Mouse (Mus musculus) lung, embryonic 15.5 days (tissue): ENCODE measurements around the gene Kcnq1. TPM values are rescaled to one million over a fixed set of nuclear protein-coding genes. Genes with fewer than 3 reads are reported as not detected.

Source experiments
- ATAC-seq: fragments of 200-750 bp; cut with Nextera tagmentation; 2 replicates; pipeline ENCODE4 v1.8.0; 2017; ENCODE audit warnings: moderate number of reproducible peaks, borderline replicate concordance; ENCODE audit not compliant: low FRiP score, low TSS enrichment; ENCODE audit errors: extremely low read depth
- H3K27ac ChIP-seq: fragments of 300-500 bp; sonication (generic); 2 replicates; pipeline ENCODE4 v1.5.1; 2015; ENCODE audit warnings: moderate library complexity, mild to moderate bottlenecking, inconsistent platforms
- H3K27me3 ChIP-seq: fragments of 300-500 bp; sonication (generic); 2 replicates; pipeline ENCODE4 v1.6.1; 2015; ENCODE audit warnings: inconsistent platforms
- H3K36me3 ChIP-seq: fragments of 300-500 bp; sonication (generic); 2 replicates; pipeline ENCODE4 v1.6.1; 2015; ENCODE audit warnings: inconsistent platforms
- H3K4me1 ChIP-seq: fragments of 300-500 bp; sonication (generic); 2 replicates; pipeline ENCODE4 v1.6.1; 2015; ENCODE audit warnings: inconsistent platforms
- H3K4me2 ChIP-seq: fragments of 300-500 bp; sonication (generic); 2 replicates; pipeline ENCODE4 v1.6.1; 2015; ENCODE audit warnings: inconsistent platforms, mild to moderate bottlenecking, moderate library complexity
- H3K4me3 ChIP-seq: fragments of 300-500 bp; sonication (generic); 2 replicates; pipeline ENCODE4 v1.5.1; 2015; ENCODE audit warnings: mild to moderate bottlenecking, inconsistent platforms
- H3K9ac ChIP-seq: fragments of 300-500 bp; sonication (generic); 2 replicates; pipeline ENCODE4 v1.6.1; 2015; ENCODE audit warnings: inconsistent platforms
- H3K9me3 ChIP-seq: fragments of 300-500 bp; sonication (generic); 2 replicates; pipeline ENCODE4 v1.6.1; 2016; ENCODE audit warnings: inconsistent platforms
- WGBS: fragments of 180-500 bp; shearing (Covaris S2); methylation state at CpG from one replicate; pipeline ENCODE4 v1.1.7; 2015; 5-methylcytosine and 5-hydroxymethylcytosine counted together
- polyA plus RNA-seq: library from polyadenylated mRNA; unstranded; fragments of >200 nt; fragmentation: Nextera tagmentation; extraction: Ambion mirVana; gene quantifications from 2 replicates; pipeline ENCODE4 v1.2.1, GENCODE M21; 2015

The Kcnq1 gene
- polyA plus RNA-seq = 5.5 and 6.0 TPM in 2 replicates

- 74% methylated on average over 4 of the region's 4 CpGs for WGBS
- H3K4me3 ChIP-seq = peak within 1 kb of the TSS; percentile 44
- H3K4me1 ChIP-seq = peaks cover 23% of the 10 kb centered on the region
- H3K36me3 ChIP-seq = no peaks in the 10 kb centered on the region
- H3K9ac ChIP-seq = peak within 1 kb of the TSS; percentile 35
- H3K27me3 ChIP-seq = peaks cover 38% of the 10 kb centered on the region
- ATAC-seq = no peak
- peak within 1 kb of the TSS; percentile 84 for H3K4me2 ChIP-seq
- no peaks in the 10 kb centered on the region for H3K9me3 ChIP-seq
- H3K27ac ChIP-seq = no peak within 1 kb of the TSS
Measured at GRCm38 (mm10) chr7:143106062-143106461, at the start of gene Kcnq1. Gene Kcnq1 (plus strand): TSS chr7:143106362.

- Histone ChIP-seq H3K27ac (peak overlapping the region; percentile 78; the same call in 1 of the 2 replicates), H3K9me3 (no peaks in the 10 kb centered on the region), H3K36me3 (peaks cover 28% of the 10 kb centered on the region), H3K4me1 (peaks cover 66% of the 10 kb centered on the region), H3K4me2 (peak overlapping the region; percentile 17), H3K9ac (0 out of 2 replicates have a peak overlapping the region, but pooled peaks have one; percentile 5), H3K27me3 (no peaks in the 10 kb centered on the region), H3K4me3 (0 out of 2 replicates have a peak overlapping the region, but pooled peaks have one; percentile 3)
- ATAC-seq = no peak
- WGBS = 81% methylated on average over 5 of the region's 5 CpGs
Measured at GRCm38 (mm10) chr7:143057023-143057422, 49.1 kb upstream of the Kcnq1 start.

- H3K4me3 ChIP-seq = no peak overlapping the region
Measured at GRCm38 (mm10) chr7:143057667-143058220, 48.4 kb upstream of the Kcnq1 start.

GRCm38 (mm10) chr7:143058221-143058697 lies 47.9 kb upstream of the Kcnq1 start:
- peak overlapping the region; percentile 38 for H3K4me2 ChIP-seq
- peak overlapping the region; percentile 78 for H3K27ac ChIP-seq
- no peaks in the 10 kb centered on the region for H3K9me3 ChIP-seq
- no peak overlapping the region for H3K4me3 ChIP-seq
- H3K36me3 ChIP-seq = peaks cover 40% of the 10 kb centered on the region
- ATAC-seq = peak; percentile 19; the same call in 1 of the 2 replicates
- H3K9ac ChIP-seq = 0 out of 2 replicates have a peak overlapping the region, but pooled peaks have one; percentile 12
- no peaks in the 10 kb centered on the region for H3K27me3 ChIP-seq
- 48% methylated on average over 5 of the region's 5 CpGs for WGBS
- peaks cover 63% of the 10 kb centered on the region for H3K4me1 ChIP-seq

More at GRCm38 (mm10) chr7:143057667-143058220, 48.4 kb upstream of the Kcnq1 start:
- peaks cover 63% of the 10 kb centered on the region for H3K4me1 ChIP-seq
- H3K27ac ChIP-seq = peak overlapping the region; percentile 78
- no peak for ATAC-seq
- H3K9ac ChIP-seq = no peak overlapping the region
- H3K27me3 ChIP-seq = no peaks in the 10 kb centered on the region
- 22% methylated on average over 9 of the region's 9 CpGs for WGBS
- peak overlapping the region; percentile 17 for H3K4me2 ChIP-seq
- no peaks in the 10 kb centered on the region for H3K9me3 ChIP-seq
- H3K36me3 ChIP-seq = peaks cover 35% of the 10 kb centered on the region

GRCm38 (mm10) chr7:143059202-143059870 lies 46.8 kb upstream of the Kcnq1 start:
- H3K27ac ChIP-seq = peak overlapping the region; percentile 78
- peaks cover 51% of the 10 kb centered on the region for H3K36me3 ChIP-seq
- 47% methylated on average over 5 of the region's 5 CpGs for WGBS
- H3K27me3 ChIP-seq = no peaks in the 10 kb centered on the region
- no peak overlapping the region for H3K4me3 ChIP-seq
- H3K9ac ChIP-seq = no peak overlapping the region
- H3K4me2 ChIP-seq = peak overlapping the region; percentile 38; the same call in 1 of the 2 replicates
- H3K4me1 ChIP-seq = peaks cover 59% of the 10 kb centered on the region
- no peak for ATAC-seq
- H3K9me3 ChIP-seq = no peaks in the 10 kb centered on the region

GRCm38 (mm10) chr7:143062704-143063103 lies 43.5 kb upstream of the Kcnq1 start:
- Histone ChIP-seq H3K4me3 (no peak overlapping the region), H3K27me3 (no peaks in the 10 kb centered on the region), H3K9me3 (no peaks in the 10 kb centered on the region), H3K9ac (no peak overlapping the region), H3K36me3 (peaks cover 76% of the 10 kb centered on the region), H3K27ac (no peak overlapping the region), H3K4me1 (peaks cover 26% of the 10 kb centered on the region), H3K4me2 (no peak overlapping the region)
- WGBS = 58% methylated on average over 2 of the region's 2 CpGs
- no peak for ATAC-seq

GRCm38 (mm10) chr7:143064226-143064625 lies 41.9 kb upstream of the Kcnq1 start:
- peaks cover 83% of the 10 kb centered on the region for H3K36me3 ChIP-seq
- no peak overlapping the region for H3K4me2 ChIP-seq
- no peak overlapping the region for H3K4me3 ChIP-seq
- 76% methylated on average over 6 of the region's 6 CpGs for WGBS
- H3K9ac ChIP-seq = no peak overlapping the region
- H3K27ac ChIP-seq = no peak overlapping the region; the same call in 1 of the 2 replicates
- H3K27me3 ChIP-seq = no peaks in the 10 kb centered on the region
- H3K4me1 ChIP-seq = peaks cover 22% of the 10 kb centered on the region
- no peaks in the 10 kb centered on the region for H3K9me3 ChIP-seq
- ATAC-seq = no peak

- Histone ChIP-seq H3K4me1 (peaks cover 19% of the 10 kb centered on the region), H3K27ac (no peak overlapping the region), H3K27me3 (no peaks in the 10 kb centered on the region), H3K9me3 (no peaks in the 10 kb centered on the region), H3K36me3 (peaks cover 77% of the 10 kb centered on the region), H3K9ac (no peak overlapping the region), H3K4me2 (no peak overlapping the region), H3K4me3 (no peak overlapping the region)
- 81% methylated on average over 2 of the region's 2 CpGs for WGBS
- no peak for ATAC-seq
Measured at GRCm38 (mm10) chr7:143065692-143066091, 40.5 kb upstream of the Kcnq1 start.

- ATAC-seq = no peak
- Histone ChIP-seq H3K27me3 (no peaks in the 10 kb centered on the region), H3K4me1 (peaks cover 24% of the 10 kb centered on the region), H3K27ac (0 out of 2 replicates have a peak overlapping the region, but pooled peaks have one; percentile 95), H3K9me3 (no peaks in the 10 kb centered on the region), H3K9ac (no peak overlapping the region), H3K4me3 (no peak overlapping the region), H3K4me2 (no peak overlapping the region), H3K36me3 (peaks cover 60% of the 10 kb centered on the region)
- WGBS = 70% methylated on average over 2 of the region's 2 CpGs
Measured at GRCm38 (mm10) chr7:143067469-143067868, 38.7 kb upstream of the Kcnq1 start.

GRCm38 (mm10) chr7:143067897-143068296 lies 38.3 kb upstream of the Kcnq1 start:
- H3K4me2 ChIP-seq = no peak overlapping the region
- peak overlapping the region; percentile 95 for H3K27ac ChIP-seq
- H3K27me3 ChIP-seq = no peaks in the 10 kb centered on the region
- 77% methylated on average over 3 of the region's 3 CpGs for whole genome bisulfite sequencing
- H3K4me1 ChIP-seq = peaks cover 24% of the 10 kb centered on the region
- no peak for ATAC-seq
- H3K9ac ChIP-seq = no peak overlapping the region
- no peaks in the 10 kb centered on the region for H3K9me3 ChIP-seq
- H3K4me3 ChIP-seq = no peak overlapping the region
- peaks cover 55% of the 10 kb centered on the region for H3K36me3 ChIP-seq

GRCm38 (mm10) chr7:143068316-143068881 lies 37.8 kb upstream of the Kcnq1 start:
- no peaks in the 10 kb centered on the region for H3K9me3 ChIP-seq
- H3K4me1 ChIP-seq = peaks cover 24% of the 10 kb centered on the region
- peaks cover 50% of the 10 kb centered on the region for H3K36me3 ChIP-seq
- ATAC-seq = no peak
- no peaks in the 10 kb centered on the region for H3K27me3 ChIP-seq
- peak overlapping the region; percentile 22; the same call in 1 of the 2 replicates for H3K9ac ChIP-seq
- H3K4me3 ChIP-seq = peak overlapping the region; percentile 88
- H3K27ac ChIP-seq = peak overlapping the region; percentile 95
- 48% methylated on average over 13 of the region's 13 CpGs for WGBS
- H3K4me2 ChIP-seq = peak overlapping the region; percentile 98
